Mouse (Mus musculus) G1E (cell line): ENCODE measurements around the gene Max.

ENCODE experiments used
- CTCF ChIP-seq: IDR thresholded peaks from 2 replicates; pipeline ENCODE4 v1.5.1; 2012; ENCODE audit warnings: low read depth, low read length, inconsistent platforms, mixed read lengths
- GATA1 ChIP-seq: IDR thresholded peaks from 2 replicates; pipeline ENCODE4 v1.6.1; 2012; ENCODE audit warnings: borderline replicate concordance, low read length, inconsistent platforms, mixed read lengths
- POLR2AphosphoS5 ChIP-seq: IDR thresholded peaks from 2 replicates; pipeline ENCODE4 v1.6.1; 2012; ENCODE audit warnings: low read depth, low read length, inconsistent platforms; ENCODE audit not compliant: insufficient replicate concordance
- TAL1 ChIP-seq: conservative IDR thresholded peaks from 2 replicates; pipeline ENCODE4 v1.6.1; 2012; ENCODE audit warnings: low read depth, low read length, inconsistent platforms, mixed read lengths

GRCm38 (mm10) chr12:76891160-76891559 lies 70.8 kb downstream of the Max start:
- TF ChIP-seq CTCF (no peak), GATA1 (no peak), TAL1 (no peak), POLR2AphosphoS5 (no peak)
